9 mouse cellular contexts compared by ENCODE assay signal in genomic region chr8:26438877-26439276, GRCm38 (mm10).
DNase-seq lines count a peak whose midpoint lies in the region; ATAC-seq lines count a peak whose summit lies in the region.
"Had no signal": no experiment of that assay in that cellular context is flagged by ENCODE, and none has a peak within 500 bp of the region (broad histone marks: within the 10 kb centered on the region; RNA-seq: fewer than 3 reads in every experiment).

No protein-coding gene starts in this region.

- H3K27me3 ChIP-seq in lung, embryonic 16.5 days (ENCODE audit: control insufficient read depth, insufficient read depth, low read depth, low read length) = no peaks in the 10 kb centered on the region
- H3K27me3 ChIP-seq in hindbrain, embryonic 13.5 days = no peaks in the 10 kb centered on the region

- no peak for ATAC-seq in lung, embryonic 16.5 days (ENCODE audit: low read depth)
- ATAC-seq in hindbrain, embryonic 13.5 days (ENCODE audit: low FRiP score) = no peak

- no peaks in the 10 kb centered on the region for H3K36me3 ChIP-seq in lung, embryonic 16.5 days (ENCODE audit: control insufficient read depth, insufficient read depth, low read length)
- H3K36me3 ChIP-seq in hindbrain, embryonic 13.5 days = no peaks in the 10 kb centered on the region

- peak overlapping the region; percentile 12; the same call in 1 of the 2 replicates for H3K4me3 ChIP-seq in lung, embryonic 16.5 days (ENCODE audit: low read length)
- H3K4me3 ChIP-seq in hindbrain, embryonic 13.5 days = peak overlapping the region; percentile 11

- peak overlapping the region; percentile 38 for H3K4me2 ChIP-seq in lung, embryonic 16.5 days (ENCODE audit: low read depth, low read length)
- peak overlapping the region; percentile 46 for H3K4me2 ChIP-seq in hindbrain, embryonic 13.5 days

- no peaks in the 10 kb centered on the region for H3K9me3 ChIP-seq in lung, embryonic 16.5 days (ENCODE audit: control insufficient read depth, low read length)
- H3K9me3 ChIP-seq in hindbrain, embryonic 13.5 days = no peaks in the 10 kb centered on the region

- WGBS in lung, embryonic 16.5 days = 13% methylated on average over 16 of the region's 16 CpGs
- 22% methylated on average over 16 of the region's 16 CpGs for WGBS in hindbrain, embryonic 13.5 days

- no peak for DNase-seq in lung, postnatal 4 days
- peak; percentile 37 for DNase-seq in kidney, postnatal 10 days
- peak; percentile 38 for DNase-seq in retina, embryonic 14.5 days (ENCODE audit: low spot score)
- no peak for DNase-seq in thymus, adult 18-20 months
- no peak for DNase-seq in heart, adult 18-20 months
- DNase-seq: heart, postnatal 14 days; left cerebral cortex, postnatal 4 days had no signal

- 0 out of 2 replicates have a peak overlapping the region, but pooled peaks have one; percentile 8 for H3K9ac ChIP-seq in lung, embryonic 16.5 days (ENCODE audit: low read length)
- peak overlapping the region; percentile 35; the same call in 1 of the 2 replicates for H3K9ac ChIP-seq in hindbrain, embryonic 13.5 days

- no peak overlapping the region for H3K27ac ChIP-seq in lung, embryonic 16.5 days (ENCODE audit: low read length)
- peak overlapping the region; percentile 78 for H3K27ac ChIP-seq in hindbrain, embryonic 13.5 days

- no peaks in the 10 kb centered on the region; the same call in 1 of the 2 replicates for H3K4me1 ChIP-seq in lung, embryonic 16.5 days (replicated peaks; ENCODE audit: control insufficient read depth, insufficient read depth, low read length)
- peaks cover 41% of the 10 kb centered on the region for H3K4me1 ChIP-seq in hindbrain, embryonic 13.5 days (replicated peaks)

Comparison
In these comparisons a context has a peak if more than half of its experiments do, and no peak if none do; other contexts are left out.
1. DNase-seq: peak in kidney, postnatal 10 days (single experiment) and retina, embryonic 14.5 days (single experiment); none in lung, postnatal 4 days (0 of 2), thymus, adult 18-20 months (0 of 2) and heart, adult 18-20 months (0 of 2).